Mouse (Mus musculus): ENCODE results near the gene Phactr3.

The Phactr3 gene

DNA sequence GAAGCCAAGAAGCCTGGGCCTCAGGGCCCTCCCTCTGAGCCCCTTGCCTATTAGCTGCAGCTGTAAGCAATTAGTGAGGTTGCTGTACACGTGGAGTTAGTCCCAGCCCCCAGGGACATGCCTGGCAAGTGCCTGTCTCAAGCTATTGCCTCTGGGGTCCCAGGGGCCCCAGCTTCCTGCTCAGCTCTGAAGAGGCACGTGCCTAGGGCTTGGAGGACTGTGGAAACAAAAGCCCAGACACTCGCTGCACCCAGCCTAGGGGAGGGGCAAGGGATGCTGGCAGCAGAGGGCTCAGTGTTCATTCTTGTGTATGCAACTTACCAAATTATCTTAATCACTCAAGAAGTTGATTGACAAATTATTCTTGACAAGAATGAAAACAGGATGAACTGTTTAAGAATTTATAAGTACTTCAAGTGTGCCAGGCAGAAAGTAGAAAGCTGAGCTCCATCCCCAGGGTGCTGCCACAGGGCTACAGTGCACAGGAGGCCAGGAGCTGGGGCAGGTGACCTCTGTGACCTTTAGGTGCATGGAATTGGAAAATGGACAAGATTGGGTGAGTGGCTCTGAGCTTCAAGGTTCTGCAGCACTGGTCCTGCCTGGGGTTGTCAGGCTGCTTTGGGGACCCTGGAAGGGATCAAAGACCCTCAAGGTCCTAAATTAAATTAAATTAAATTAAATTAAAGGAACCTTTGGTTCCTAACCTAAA lies 138.5 kb downstream of the Phactr3 start:
- DNase-seq (ENCODE audit: low spot score in 2 of 2), result no peak

DNA sequence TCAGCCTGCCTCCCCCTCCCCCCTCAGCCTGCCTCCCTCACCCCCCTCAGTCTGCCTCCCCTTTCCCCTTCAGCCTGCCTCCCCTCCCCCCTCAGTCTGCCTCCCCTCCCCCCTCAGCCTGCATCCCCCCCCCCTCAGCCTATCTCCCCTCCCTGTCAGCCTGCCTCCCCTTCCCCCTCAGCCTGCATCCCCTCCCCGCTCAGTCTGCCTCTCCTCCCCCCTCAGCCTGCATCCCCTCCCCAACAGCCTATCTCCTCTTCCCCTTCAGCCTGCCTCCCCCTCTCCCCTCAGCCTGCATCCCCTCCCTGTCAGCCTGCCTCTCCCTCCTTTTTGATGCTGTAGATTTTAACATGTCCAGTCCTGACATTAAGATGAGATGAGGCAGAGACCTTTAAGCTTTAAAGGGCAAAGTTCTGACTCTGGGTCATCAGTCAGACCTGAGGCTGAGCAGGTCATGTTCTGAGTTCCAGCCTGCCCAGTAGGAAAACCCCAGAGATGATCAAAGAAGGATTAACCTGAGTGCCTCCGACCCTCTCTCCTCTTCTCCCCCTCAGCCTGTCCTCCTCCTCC lies 139.3 kb downstream of the Phactr3 start:
- DNase-seq (ENCODE audit: low spot score in 2 of 2), result no peak

DNA sequence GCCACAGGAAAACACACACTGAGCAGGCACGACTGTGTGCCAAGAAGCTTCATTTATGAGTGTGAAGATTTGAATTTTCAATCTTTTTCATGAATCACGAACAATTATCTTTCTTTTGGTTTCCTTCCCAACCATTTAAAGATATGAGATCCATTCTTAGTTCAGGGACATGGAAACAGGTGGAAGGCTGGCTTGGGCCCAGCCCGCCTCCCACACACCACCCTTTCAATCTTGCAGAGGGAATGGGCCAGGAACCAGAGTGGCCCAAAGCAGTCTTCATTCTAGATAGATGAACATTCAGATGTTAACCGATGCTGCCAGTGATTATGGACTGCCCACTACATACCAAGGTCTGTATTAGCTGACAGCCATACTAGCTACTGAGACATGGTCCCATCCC lies 144.3 kb downstream of the Phactr3 start:
- no peak for DNase-seq (ENCODE audit: low spot score in 2 of 2)

DNA sequence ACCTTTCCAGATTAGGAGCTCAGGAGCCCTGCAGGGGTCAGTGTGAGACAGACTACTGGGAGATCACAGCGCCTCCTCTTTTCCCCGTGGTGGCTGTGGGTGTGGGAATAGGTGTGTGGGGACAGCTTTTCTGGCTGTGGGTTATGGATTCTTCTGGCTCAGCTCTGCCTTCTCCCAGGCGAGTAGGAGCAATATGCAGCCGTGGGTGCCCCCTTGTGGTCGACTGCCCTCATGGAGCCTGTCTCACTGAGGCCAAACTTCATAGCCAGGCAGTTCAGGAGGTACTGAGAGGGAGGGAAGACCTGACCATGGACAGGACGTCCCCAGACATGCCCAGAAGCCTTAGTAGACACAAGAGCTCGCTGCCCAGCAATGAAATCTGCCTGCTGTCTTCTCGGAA lies 145.6 kb downstream of the Phactr3 start:
- peak; percentile 16 to 77 for DNase-seq (ENCODE audit: low spot score in 2 of 2)

DNA sequence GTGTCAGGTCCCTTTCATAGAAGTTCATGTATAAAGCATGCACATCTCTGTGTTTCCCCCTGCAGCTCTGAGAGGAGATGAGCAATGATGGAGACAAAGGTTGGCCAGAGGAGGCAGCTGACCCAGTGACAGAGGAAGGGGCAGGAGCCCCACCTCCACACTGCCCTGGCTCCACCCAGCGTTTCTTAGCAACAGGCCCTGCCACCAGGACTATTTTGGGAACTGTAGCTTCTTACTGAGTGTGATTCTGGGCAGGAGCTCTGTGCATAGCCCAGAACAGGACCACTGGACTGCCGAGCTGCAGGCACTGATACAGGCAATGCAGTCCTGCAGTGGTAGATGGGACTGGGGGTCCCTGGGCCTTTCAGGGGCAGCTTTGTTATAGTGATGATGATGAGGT lies 146.7 kb downstream of the Phactr3 start:
- no peak for DNase-seq (ENCODE audit: low spot score in 2 of 2)

DNA sequence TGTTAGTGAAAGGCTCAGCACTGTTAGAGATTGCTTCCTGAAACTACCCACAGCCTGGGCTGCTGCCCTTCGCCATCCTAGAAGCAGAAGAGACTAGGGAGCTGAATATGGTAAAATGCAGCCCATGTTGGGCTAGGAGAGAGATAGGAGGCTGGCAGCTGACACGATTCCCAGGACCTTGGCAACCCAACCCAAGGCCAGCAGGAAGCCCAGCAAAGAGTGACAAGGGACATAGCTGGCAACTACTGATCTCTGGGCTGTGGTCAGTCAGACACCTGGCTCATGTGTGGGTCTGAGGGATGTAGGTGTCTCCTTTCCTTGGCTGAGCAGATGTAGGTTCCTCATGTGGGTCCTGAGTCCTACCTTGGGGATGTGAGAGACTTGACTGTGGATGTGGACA lies 152.0 kb downstream of the Phactr3 start:
- DNase-seq (ENCODE audit: low spot score in 2 of 2), result no peak

DNA sequence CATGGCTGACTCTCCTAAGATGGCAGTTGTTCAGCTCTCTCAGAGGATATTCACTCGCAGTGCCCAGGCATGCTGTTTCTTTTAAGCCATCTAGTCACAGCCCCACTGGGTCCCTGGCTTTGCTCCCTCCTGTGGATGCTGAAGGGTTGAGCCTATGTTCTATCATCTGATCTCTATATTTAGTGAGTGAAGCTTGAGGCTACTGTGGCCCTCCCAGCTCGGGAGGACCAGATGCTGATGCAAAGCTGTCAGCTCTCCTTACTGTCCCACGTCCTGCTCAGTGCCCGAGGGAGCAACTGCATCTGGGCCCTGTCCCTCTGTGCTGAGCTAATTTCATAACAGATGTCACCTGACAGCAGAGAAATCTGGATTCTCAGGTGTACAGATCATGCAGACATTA lies 153.6 kb downstream of the Phactr3 start:
- DNase-seq (ENCODE audit: low spot score in 2 of 2), result no peak

DNA sequence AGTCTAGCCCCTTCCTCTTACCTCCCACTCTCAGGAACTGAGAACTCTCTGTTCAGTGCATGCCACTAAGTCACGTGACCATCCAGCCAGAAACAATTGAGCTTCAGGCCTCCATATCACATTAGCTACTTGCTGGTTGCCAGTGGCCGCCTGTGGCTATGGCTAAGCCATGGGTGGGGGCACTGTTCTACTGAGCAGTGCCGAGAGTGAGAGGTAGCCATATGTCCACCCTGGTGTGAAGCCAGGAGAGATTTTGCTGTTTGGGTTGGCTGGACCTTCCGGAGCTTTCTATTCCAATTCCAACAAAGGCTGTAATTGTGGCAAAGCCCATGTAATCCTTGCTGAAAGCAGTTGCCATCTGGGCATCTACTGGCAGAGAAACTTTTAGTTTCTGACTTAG lies 155.4 kb downstream of the Phactr3 start:
- DNase-seq (ENCODE audit: low spot score in 2 of 2), result no peak

DNA sequence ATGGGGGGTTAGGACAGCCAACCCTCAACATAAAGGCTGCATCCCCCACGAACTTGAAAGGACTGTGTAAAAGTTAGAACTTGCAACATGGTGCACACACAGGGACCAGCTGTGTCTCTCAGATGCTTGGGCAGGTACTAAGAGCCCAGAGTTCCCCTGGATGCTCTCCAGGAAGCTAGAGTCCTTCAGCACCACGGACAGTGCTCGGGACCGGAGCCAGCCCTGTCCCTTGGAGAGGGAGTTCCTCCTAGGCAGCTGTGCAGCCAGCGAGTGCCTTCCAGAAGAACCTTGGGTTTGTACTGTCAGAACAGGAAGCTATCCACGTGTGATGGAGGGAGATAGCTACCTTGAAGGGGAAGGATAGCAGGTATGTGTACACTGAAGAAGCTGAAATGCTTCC lies 158.4 kb downstream of the Phactr3 start:
- peak; percentile 8 to 28 for DNase-seq (ENCODE audit: low spot score in 2 of 2)

DNA sequence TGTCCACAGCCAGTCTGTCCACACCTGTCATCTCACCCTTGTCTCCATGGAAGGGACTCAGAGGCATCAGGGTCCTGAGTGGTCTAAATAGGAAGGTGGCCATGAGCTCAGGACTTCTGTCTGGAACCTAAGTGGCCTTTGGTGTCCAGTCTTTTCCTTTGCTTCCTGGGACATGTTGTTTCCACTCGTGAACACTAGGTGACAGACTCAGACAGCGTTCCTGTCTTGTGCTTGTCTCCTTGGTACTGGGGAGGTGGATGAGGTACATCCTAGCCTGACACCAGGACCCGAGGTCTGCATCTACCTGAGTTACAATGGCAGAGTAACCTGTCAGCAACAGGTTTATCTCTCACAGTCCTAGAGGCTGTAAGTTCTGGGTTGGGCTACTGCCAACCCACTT lies 162.4 kb downstream of the Phactr3 start:
- no peak for DNase-seq (ENCODE audit: low spot score in 2 of 2)

DNA sequence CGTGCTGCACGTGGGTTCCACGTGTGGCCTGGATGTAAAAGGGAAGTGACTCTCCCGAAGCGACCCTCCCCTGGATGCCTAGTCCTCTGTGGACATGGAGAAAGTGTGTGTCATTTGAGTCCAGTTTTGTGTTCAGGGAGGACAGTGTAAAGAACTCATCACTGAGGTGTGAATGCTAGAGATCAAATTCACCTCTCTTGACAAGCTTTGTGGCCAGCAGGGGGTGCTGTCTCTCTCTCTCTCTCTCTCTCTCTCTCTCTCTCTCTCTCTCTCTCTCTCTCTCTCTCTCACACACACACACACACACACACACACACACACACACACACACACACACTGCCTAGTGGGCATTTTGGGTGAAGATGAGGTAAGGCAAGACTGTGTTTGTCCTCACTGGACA lies 168.5 kb downstream of the Phactr3 start:
- DNase-seq (ENCODE audit: low spot score in 2 of 2), result no peak

DNA sequence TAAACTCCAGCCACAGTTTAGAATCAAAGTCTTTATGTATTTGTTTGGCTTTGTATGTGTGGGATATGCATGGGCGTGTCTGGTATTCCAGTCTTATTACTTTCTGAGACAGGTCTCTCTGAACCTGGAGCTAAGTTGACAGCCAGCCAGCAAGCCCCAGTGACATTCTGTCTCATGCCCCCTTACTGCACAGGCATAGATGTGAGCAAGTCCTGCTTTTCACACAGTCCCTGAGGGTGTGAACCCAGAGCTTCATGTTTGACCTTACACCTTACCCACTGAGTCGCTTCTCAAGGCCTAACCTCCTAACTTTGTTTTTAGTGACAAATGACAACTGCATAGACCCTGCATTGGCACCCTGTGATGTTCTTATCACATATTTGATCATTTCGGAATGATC lies 169.9 kb downstream of the Phactr3 start:
- DNase-seq (ENCODE audit: low spot score in 2 of 2), result no peak

DNA sequence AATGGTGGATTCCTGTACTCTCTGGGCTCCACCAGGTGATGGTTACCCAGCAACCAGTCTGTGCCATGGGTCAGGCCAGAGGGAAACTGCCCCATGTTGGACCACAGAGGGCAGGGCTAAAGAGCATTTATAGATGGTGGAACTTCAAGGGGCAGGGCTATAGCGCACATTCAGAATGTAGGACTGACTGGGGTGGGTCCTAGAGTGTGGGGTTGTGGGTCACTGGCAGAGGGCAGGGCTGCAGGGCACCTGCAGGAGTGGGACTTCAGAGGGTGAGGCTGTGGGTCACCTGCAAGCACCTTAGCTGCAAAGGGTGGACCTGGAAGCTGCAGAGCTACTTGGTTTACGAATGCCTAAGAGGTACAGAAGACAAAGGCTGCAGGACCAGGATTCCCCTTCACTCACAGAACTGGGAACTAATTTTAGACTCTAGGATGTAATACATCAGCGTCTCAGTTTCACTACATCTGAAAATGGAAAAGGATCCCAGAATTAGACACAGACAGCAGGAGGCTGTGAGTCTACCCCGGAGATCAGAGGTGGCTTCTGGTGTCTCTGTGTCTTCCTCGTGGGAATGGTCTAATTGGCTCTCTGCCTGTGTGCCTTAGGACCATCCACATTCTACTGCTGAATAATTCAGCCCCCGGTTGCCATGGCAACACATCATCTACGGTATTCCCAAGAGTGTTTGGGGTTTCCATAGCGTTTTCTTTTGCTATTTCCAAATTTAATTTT lies 184.8 kb downstream of the Phactr3 start:
- DNase-seq (ENCODE audit: low spot score in 2 of 2), result no peak

DNA sequence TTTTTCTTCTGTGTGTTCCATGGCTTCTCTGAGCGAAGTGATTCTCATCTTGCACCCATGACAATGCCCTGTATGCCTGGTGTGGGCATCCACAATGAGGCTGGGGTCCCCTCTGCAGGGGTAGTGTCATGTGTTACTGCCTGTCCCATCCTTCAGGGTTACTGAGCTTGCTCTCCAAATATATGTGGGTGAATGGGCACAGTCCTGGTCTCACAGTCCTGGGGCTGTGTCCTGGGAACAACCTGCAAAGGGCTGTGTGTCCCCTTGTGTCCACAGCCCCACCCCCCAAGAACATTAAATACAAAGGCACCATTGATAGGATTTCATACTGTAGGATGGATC lies 185.4 kb downstream of the Phactr3 start:
- no peak for DNase-seq (ENCODE audit: low spot score in 2 of 2)

DNA sequence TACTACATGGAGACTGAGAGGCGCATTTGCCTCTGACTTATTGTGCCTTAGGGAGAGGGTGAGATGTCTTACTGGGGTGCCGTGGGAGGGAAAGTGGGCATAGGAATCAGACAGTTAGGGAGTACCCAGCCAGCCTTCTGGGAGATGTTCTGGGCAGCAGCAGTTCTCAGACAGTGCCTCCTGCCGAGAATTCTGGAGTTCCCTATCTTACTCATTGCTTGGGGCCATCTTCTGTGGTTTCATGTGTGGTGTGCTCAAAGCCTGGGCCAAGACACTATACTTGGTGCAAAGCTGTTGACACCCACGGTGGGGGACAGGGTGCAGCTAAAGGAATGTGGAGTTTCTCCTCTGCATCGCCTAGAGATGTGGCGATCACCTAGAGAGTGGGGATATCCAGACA lies 185.9 kb downstream of the Phactr3 start:
- DNase-seq (ENCODE audit: low spot score in 2 of 2), result no peak

DNA sequence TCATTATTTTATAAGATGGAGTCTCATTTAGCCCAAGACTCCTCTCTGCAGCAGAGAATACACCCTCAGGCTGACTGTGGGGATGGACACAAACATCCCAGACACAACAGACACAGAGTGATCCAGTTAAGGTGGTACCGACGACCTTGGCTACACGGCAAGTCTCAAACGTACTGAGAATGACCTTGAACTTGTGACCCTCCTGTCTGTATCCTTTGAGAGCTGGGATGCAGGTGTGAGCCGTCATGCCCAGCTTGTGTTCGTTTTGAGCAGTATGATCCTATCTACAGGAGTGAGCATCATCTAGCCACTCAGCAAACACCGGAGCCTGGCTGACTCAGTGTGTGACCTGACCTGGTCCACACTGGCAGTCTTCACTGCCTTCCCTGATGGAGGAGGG lies 194.8 kb downstream of the Phactr3 start:
- no peak for DNase-seq (ENCODE audit: low spot score in 2 of 2)

DNA sequence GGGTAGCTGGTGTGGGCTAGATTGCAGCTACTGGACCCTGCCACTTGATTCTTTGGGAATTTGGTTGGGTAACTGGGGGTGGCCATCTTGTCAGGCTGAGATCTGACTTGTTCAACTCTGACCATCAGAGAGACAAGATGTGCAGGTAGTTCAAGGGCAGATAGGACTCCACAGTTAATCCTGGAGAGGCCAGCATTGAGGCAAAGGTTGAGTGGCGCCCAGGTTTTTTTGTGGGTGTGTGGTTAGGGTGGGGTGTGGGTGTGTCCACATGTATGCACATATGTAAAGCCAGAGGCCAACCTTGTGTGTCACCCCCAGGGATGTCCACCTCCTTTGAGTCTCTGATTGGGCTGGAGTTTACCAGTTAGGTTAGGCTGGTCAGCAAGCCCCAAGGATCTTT lies 197.5 kb downstream of the Phactr3 start:
- DNase-seq (ENCODE audit: low spot score in 2 of 2), result no peak

DNA sequence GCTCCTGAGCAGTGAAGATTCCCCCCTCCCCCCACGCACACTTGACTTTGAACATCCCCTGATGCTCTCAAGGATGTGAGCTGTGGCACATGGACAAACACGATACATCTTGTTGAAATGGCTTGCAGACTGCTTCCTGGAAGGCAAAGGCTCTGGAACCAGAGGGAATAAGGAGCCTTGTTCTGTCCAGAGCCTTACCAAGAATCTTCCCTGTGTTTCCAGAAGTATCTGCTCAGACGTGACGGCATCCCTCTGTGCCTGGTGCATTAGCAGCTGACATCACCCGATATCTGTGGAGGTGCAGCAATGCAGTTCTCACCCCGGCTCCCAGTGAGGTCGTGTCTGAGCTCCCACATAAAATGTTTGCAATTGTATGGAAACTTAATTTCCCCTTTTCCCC lies 201.0 kb downstream of the Phactr3 start:
- no peak for DNase-seq (ENCODE audit: low spot score in 2 of 2)

DNA sequence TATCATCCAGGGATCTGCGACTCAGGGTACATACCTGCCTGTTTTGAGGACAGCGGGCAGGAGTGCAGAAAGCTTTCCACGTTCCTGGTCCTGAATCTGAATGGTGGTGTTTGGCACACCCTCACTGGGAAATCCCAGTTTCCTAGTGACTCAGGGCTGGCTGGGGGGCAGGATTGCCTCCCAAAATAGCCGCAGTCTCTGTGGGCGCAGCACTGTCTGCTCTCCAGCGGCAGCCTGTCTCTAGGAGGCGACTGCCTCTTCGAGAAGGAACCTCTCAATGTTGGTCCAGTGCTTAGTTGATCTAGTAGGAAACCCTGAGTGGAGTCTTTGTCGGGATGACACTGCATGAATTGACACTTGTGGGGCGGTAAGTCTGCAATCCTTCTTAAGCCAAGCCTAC lies 202.5 kb downstream of the Phactr3 start:
- DNase-seq (ENCODE audit: low spot score in 2 of 2), result no peak

DNA sequence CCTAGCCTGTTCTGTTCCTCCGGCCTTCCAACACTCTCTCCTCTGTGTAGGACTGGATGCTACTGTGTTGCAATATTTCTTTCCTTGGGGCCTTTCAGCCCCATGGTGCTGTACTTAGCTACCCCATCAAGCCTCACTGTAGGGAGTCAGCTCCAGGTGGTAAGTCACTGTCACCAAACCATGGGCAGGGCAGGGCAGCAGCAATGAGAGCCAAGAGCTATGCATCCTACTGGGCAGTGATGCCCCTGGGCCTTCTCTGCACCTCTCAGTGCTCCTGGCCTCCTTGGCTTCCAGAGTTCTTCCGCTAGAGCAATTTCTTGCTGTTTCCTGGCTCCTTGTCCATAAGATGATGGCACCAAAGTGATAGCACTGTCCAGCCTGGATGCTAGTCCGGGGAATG lies 205.6 kb downstream of the Phactr3 start:
- no peak for DNase-seq (ENCODE audit: low spot score in 2 of 2)

DNA sequence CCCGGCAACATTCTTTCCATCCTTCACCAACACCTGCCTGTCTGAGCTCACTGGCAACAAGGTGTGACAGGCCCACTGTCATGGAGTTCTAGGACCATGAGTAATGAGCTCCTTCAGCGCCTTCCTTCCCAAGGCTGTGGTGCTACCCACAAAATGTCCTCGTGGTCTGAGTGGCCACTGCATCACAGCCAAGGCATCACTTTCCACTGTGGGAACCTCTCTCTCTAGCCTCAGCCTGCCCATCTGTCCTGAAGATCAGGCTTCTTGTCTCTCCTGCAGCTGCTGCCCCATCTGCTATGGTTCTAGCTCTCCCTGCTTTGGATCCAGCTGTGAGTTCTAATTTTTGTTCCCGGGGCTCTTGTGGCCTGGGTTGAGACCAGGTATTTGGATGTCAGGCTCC lies 206.0 kb downstream of the Phactr3 start:
- DNase-seq (ENCODE audit: low spot score in 2 of 2), result no peak

DNA sequence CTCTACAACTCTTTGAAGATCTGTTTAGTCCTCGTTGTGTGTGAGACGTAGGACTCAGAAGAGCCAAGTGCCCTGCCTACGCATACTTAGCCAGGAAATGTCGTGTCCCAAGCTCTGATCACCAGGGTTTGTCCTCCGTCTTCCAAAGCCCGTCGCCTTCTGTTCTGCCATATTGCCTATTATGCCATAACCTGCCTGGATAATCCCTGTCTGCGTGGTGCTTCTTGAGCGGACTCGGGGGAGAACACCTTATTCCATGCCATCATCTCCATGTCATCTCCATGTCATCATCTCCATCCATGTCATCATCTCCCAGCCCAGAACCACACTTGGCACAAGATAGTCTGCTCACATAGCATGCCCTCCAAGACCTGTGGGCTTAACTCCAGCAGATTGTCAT lies 207.3 kb downstream of the Phactr3 start:
- DNase-seq (ENCODE audit: low spot score in 2 of 2), result no peak

DNA sequence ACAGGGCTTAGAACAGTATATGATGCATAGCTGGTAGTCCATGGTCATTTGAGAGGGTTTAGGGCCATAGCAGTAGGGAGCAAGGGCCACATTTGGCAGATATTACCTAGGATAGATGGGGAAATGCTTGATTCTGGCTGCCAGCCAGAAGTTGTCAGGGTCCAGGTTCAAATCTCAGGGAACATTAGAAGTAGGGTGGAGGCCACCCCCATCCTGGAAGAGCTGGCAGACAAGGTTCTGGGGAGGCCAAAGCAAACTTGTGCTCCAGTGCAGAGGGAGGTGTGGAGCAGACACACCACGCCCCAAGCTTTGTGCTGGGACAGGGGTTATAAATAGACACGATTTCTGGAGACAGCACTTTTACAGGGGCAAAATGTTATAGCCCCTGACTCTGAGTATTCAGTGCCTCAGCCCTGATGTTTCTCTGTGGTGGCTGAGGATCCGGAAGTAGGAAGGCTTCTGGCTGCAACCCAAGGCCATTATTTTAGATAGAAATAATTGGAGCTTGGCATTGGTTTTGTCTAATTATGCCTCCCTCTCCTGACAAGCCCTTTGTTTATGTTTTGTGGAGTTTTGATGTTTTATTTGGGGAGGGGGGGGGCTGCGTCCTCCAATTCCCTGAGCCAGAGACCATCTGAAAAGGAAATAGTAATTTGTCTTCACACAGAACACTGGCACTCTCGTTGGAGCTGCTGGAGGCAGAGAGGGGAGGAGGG lies 208.1 kb downstream of the Phactr3 start:
- DNase-seq (ENCODE audit: low spot score in 2 of 2), result no peak

Measured in urinary bladder, adult 18-20 months (tissue).